Mouse (Mus musculus) right cerebral cortex, postnatal 4 days (tissue): ENCODE data around the gene Gpr19.

Experiments
- DNase-seq: peaks from one replicate; pipeline ENCODE4 v3.0.0-alpha.2; 2022

Gpr19 gene

GRCm38 (mm10) chr6:134922511-134923195 is 24.3 kb upstream of the Gpr19 start:
- DNase-seq: no peak

GRCm38 (mm10) chr6:134921695-134922510 is 23.5 kb upstream of the Gpr19 start:
- no peak for DNase-seq

GRCm38 (mm10) chr6:134921014-134921694 is 22.8 kb upstream of the Gpr19 start:
- DNase-seq: peak; percentile 40

- DNase-seq: peak; percentile 84
Measured at GRCm38 (mm10) chr6:134920190-134921013, 22.0 kb upstream of the Gpr19 start, which contains the start of gene Cdkn1b. Gene Cdkn1b, plus strand, starts transcription at chr6:134920401.

- no peak for DNase-seq
Measured at GRCm38 (mm10) chr6:134919511-134920189, 21.3 kb upstream of the Gpr19 start.

GRCm38 (mm10) chr6:134918769-134919168 is 20.4 kb upstream of the Gpr19 start:
- no peak for DNase-seq

- DNase-seq: no peak
Measured at GRCm38 (mm10) chr6:134917087-134917486, 18.7 kb upstream of the Gpr19 start.

- no peak for DNase-seq
Measured at GRCm38 (mm10) chr6:134916641-134917040, 18.3 kb upstream of the Gpr19 start.

- DNase-seq: no peak
Measured at GRCm38 (mm10) chr6:134914523-134914922, 16.1 kb upstream of the Gpr19 start.

- no peak for DNase-seq
Measured at GRCm38 (mm10) chr6:134905811-134906210, 7.4 kb upstream of the Gpr19 start.

GRCm38 (mm10) chr6:134903891-134904884 is 5.8 kb upstream of the Gpr19 start:
- DNase-seq: no peak

GRCm38 (mm10) chr6:134903368-134903767 is 5.0 kb upstream of the Gpr19 start:
- no peak for DNase-seq

GRCm38 (mm10) chr6:134897443-134898094 is 809 bp downstream of the Gpr19 start:
- peak; percentile 96 for DNase-seq

GRCm38 (mm10) chr6:134896570-134897436 is 1.6 kb downstream of the Gpr19 start:
- no peak for DNase-seq

GRCm38 (mm10) chr6:134890436-134890835 is 7.9 kb downstream of the Gpr19 start:
- no peak for DNase-seq

GRCm38 (mm10) chr6:134889763-134890162 is 8.6 kb downstream of the Gpr19 start:
- no peak for DNase-seq

GRCm38 (mm10) chr6:134888563-134889017 is 9.8 kb downstream of the Gpr19 start:
- peak; percentile 48 for DNase-seq

- peak; percentile 83 for DNase-seq
Measured at GRCm38 (mm10) chr6:134887711-134888449, 10.5 kb downstream of the Gpr19 start.
